Mouse (Mus musculus): ENCODE data around the gene Elf2.

- TF ChIP-seq POLR2A (IDR thresholded peaks at IDR 0.05; ENCODE audit: borderline replicate concordance, extremely low read depth, insufficient read depth, insufficient read length, poor library complexity, severe bottlenecking) (no peak), CTCF (IDR thresholded peaks at IDR 0.05; ENCODE audit: borderline replicate concordance, extremely low read depth, insufficient read depth, insufficient read length) (no peak)
These were observed 38.1 kb upstream of the Elf2 start for GRCm38 (mm10) chr3:51378665-51378946.
